Comparison of ENCODE assay signal across 8 mouse cellular contexts in the genomic region with DNA sequence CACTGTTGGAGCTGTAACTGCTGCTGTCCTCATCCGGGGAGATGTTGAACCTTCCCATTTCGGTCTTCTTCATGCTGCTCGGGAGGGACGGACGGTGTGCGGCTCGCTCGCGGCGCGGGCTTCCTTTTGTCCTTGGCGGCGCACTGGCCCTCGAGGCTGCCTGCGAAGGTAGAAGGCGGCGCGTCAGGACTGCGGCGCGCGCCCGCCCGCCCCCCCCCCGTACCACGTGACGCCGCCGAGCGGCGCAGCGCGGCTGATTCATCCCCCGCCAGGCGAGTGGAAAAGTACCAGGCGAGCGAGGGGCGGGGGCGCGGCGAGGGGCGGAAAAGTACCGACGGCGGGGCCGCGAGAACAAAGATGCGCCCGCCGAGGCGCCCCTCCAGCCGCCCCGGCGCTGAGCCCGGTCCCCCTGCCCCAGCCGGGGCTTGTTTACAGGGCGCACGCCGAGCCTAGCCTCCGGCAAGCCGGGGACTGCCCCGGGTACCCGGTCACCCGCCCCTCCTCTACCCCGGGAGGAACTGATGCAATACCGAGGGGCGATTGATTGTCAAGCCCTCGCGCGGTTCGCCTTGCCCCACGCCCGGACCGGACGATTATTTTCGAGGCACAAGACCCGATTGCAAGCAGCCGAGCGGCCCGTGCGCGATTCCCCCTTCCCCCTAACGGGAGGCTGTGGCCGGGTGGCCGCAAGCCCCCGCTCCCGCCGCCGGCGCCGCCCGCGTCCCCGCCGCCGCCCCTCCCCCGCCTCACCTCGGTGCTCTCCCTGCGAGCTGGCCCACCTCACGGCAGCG. TPM values are rescaled to one million over a fixed set of nuclear protein-coding genes. Genes with fewer than 3 reads are reported as not detected.
A peak's percentile ranks its signal among the peaks of the same experiment; 100 is the strongest.
DNase-seq lines count a peak whose midpoint lies in the region; ATAC-seq lines count a peak whose summit lies in the region.

No protein-coding gene starts in this region.

- ATAC-seq in embryonic facial prominence, embryonic 11.5 days (replicated peaks; ENCODE audit: insufficient number of reproducible peaks, low FRiP score, low TSS enrichment, low read depth) = peak; percentile 71
- ATAC-seq in limb, embryonic 11.5 days (ENCODE audit: insufficient number of reproducible peaks, low FRiP score, low TSS enrichment, low read depth) = peak; percentile 82
- ATAC-seq in midbrain, embryonic 12.5 days (ENCODE audit: low FRiP score, low read depth) = peak; percentile 85

- no peaks in the 10 kb centered on the region for H3K9me3 ChIP-seq in embryonic facial prominence, embryonic 11.5 days (replicated peaks; ENCODE audit: control insufficient read depth, low read length)
- no peaks in the 10 kb centered on the region for H3K9me3 ChIP-seq in limb, embryonic 11.5 days (ENCODE audit: control insufficient read depth, low read length)
- no peaks in the 10 kb centered on the region for H3K9me3 ChIP-seq in midbrain, embryonic 12.5 days

- H3K4me2 ChIP-seq in embryonic facial prominence, embryonic 11.5 days (ENCODE audit: low read depth, low read length) = peak overlapping the region; percentile 43
- H3K4me2 ChIP-seq in limb, embryonic 11.5 days (ENCODE audit: low read depth, severe bottlenecking) = peak overlapping the region; percentile 84
- H3K4me2 ChIP-seq in midbrain, embryonic 12.5 days (replicated peaks) = peak overlapping the region; percentile 73

- peaks cover 9% of the 10 kb centered on the region for H3K36me3 ChIP-seq in embryonic facial prominence, embryonic 11.5 days (replicated peaks; ENCODE audit: control insufficient read depth, insufficient read depth, low read depth, low read length)
- H3K36me3 ChIP-seq in limb, embryonic 11.5 days (ENCODE audit: control insufficient read depth, insufficient read depth, low read length) = peaks cover 18% of the 10 kb centered on the region; the same call in 1 of the 2 replicates
- H3K36me3 ChIP-seq in midbrain, embryonic 12.5 days = peaks cover 38% of the 10 kb centered on the region

- H3K9ac ChIP-seq in embryonic facial prominence, embryonic 11.5 days (replicated peaks; ENCODE audit: low read length) = peak overlapping the region; percentile 99
- H3K9ac ChIP-seq in limb, embryonic 11.5 days (ENCODE audit: low read length) = peak overlapping the region; percentile 100
- H3K9ac ChIP-seq in midbrain, embryonic 12.5 days (replicated peaks) = peak overlapping the region; percentile 99

- WGBS in embryonic facial prominence, embryonic 11.5 days = 0% methylated on average over 89 of the region's 101 CpGs
- 0% methylated on average over 82 of the region's 101 CpGs for WGBS in limb, embryonic 11.5 days
- under 1% methylated on average over 89 of the region's 101 CpGs for WGBS in midbrain, embryonic 12.5 days

- peak overlapping the region; percentile 51 for H3K4me3 ChIP-seq in embryonic facial prominence, embryonic 11.5 days (ENCODE audit: low read depth, low read length)
- peak overlapping the region; percentile 93 for H3K4me3 ChIP-seq in limb, embryonic 11.5 days (ENCODE audit: low read depth, low read length)
- H3K4me3 ChIP-seq in midbrain, embryonic 12.5 days = peak overlapping the region; percentile 92

- peak; percentile 89 for DNase-seq in 3134 (ENCODE audit: extremely low read depth, insufficient read length, low spot score)
- peak; percentile 89 to 92 for DNase-seq in adrenal gland, postnatal 36 days
- DNase-seq in embryonic facial prominence, embryonic 11.5 days (ENCODE audit: low spot score) = peak; percentile 89
- DNase-seq in heart, adult 11 months = peak; percentile 99
- peak; percentile 73 for DNase-seq in kidney, adult 11 months
- DNase-seq in limb, embryonic 11.5 days (ENCODE audit: low spot score) = peak; percentile 93
- DNase-seq in skeletal muscle tissue, adult 2 months (ENCODE audit: low read depth, low spot score) = peak; percentile 83

- no peaks in the 10 kb centered on the region for H3K27me3 ChIP-seq in embryonic facial prominence, embryonic 11.5 days (ENCODE audit: control insufficient read depth, insufficient read depth, low read length)
- H3K27me3 ChIP-seq in limb, embryonic 11.5 days (ENCODE audit: control insufficient read depth, insufficient read depth, low read length) = no peaks in the 10 kb centered on the region
- peaks cover 8% of the 10 kb centered on the region; the same call in 1 of the 2 replicates for H3K27me3 ChIP-seq in midbrain, embryonic 12.5 days

- H3K27ac ChIP-seq in embryonic facial prominence, embryonic 11.5 days (replicated peaks; ENCODE audit: low read depth, low read length) = peak overlapping the region; percentile 98
- H3K27ac ChIP-seq in limb, embryonic 11.5 days (replicated peaks; ENCODE audit: low read depth, low read length) = peak overlapping the region; percentile 98
- H3K27ac ChIP-seq in midbrain, embryonic 12.5 days (replicated peaks) = peak overlapping the region; percentile 99

- no peaks in the 10 kb centered on the region; the same call in 1 of the 2 replicates for H3K4me1 ChIP-seq in embryonic facial prominence, embryonic 11.5 days (ENCODE audit: control insufficient read depth, insufficient read depth, low read length)
- H3K4me1 ChIP-seq in limb, embryonic 11.5 days (ENCODE audit: control insufficient read depth, insufficient read depth, low read length) = peaks cover 15% of the 10 kb centered on the region
- H3K4me1 ChIP-seq in midbrain, embryonic 12.5 days = peaks cover 33% of the 10 kb centered on the region

RNA-seq across cellular contexts. Expression of a gene that starts 0.7 kb away (rescaled TPM):
- total RNA-seq in adrenal gland, postnatal 36 days (2021) = 100 to 1,000 TPM; 195 to 216 TPM
- polyA plus RNA-seq in embryonic facial prominence, embryonic 11.5 days (2014; fragmentation: Nextera tagmentation; extraction: Ambion mirVana) = 227 and 255 TPM in 2 replicates
- polyA plus RNA-seq in limb, embryonic 11.5 days (2014; fragmentation: Nextera tagmentation; extraction: Ambion mirVana) = 245 and 250 TPM in 2 replicates
- polyA plus RNA-seq in midbrain, embryonic 12.5 days (2016; fragmentation: Nextera tagmentation; extraction: Ambion mirVana) = 190 and 201 TPM in 2 replicates

RNA-seq across cellular contexts. Expression of a gene that starts 56.1 kb away (rescaled TPM):
- total RNA-seq in adrenal gland, postnatal 36 days (2021) = 10 to 100 TPM; 27.6 to 41.7 TPM
- polyA plus RNA-seq in embryonic facial prominence, embryonic 11.5 days (2014; fragmentation: Nextera tagmentation; extraction: Ambion mirVana) = 97.1 and 101 TPM in 2 replicates
- 132 and 143 TPM in 2 replicates for polyA plus RNA-seq in limb, embryonic 11.5 days (2014; fragmentation: Nextera tagmentation; extraction: Ambion mirVana)
- 149 and 150 TPM in 2 replicates for polyA plus RNA-seq in midbrain, embryonic 12.5 days (2016; fragmentation: Nextera tagmentation; extraction: Ambion mirVana)

Comparison
In these comparisons a context has a peak if more than half of its experiments do, and no peak if none do; other contexts are left out.
1. Peak in every context shown above with its lines: DNase-seq, ATAC-seq, H3K4me3 ChIP-seq and H3K27ac ChIP-seq.